Mouse (Mus musculus) embryonic stem cell, embryonic (primary cell): ENCODE data around the gene Slc9a7.

Experiments used
- CTCF ChIA-PET, 4 experiments: fragments of 300-600 bp in 2 of 4; fragments of 350-600 bp in 2 of 4; sonication (Branson Sonifier 250); formaldehyde crosslinking; loops; one replicate each; lab custom pipeline; 2022; ENCODE audit warnings: inconsistent platforms in 2 of 4; lab: Charles Lee
- POLR2A ChIA-PET, 4 experiments: fragments of 300-600 bp in 2 of 4; fragments of 350-600 bp in 2 of 4; sonication (Branson Sonifier 250); formaldehyde crosslinking; loops; one replicate each; lab custom pipeline; 2022; ENCODE audit warnings: antibody characterized with exemption in 4 of 4, inconsistent platforms in 1 of 4; lab: Charles Lee

The Slc9a7 gene

GRCm38 (mm10) chrX:20164984-20165383, 126.6 kb downstream of the Slc9a7 start:
- ChIA-PET CTCF (no interaction called here), POLR2A (no interaction called here)

- CTCF ChIA-PET, result interaction anchor here (0.5 to 2.1 kb wide), 7 partner anchors 129 to 658 kb away, joined by 3 to 31 read pairs (median 4); partner anchors contain the start of genes Rp2 (in 1 of the 4) and Slc9a7 (in 1 of the 4)
- POLR2A ChIA-PET, result no interaction called here
These were observed 129.3 kb downstream of the Slc9a7 start for GRCm38 (mm10) chrX:20162322-20162711.

- CTCF ChIA-PET, result interaction anchor here in 3 of 4 experiments (0.5 to 2.1 kb wide), 7 partner anchors 174 to 1009 kb away, joined by 3 to 31 read pairs (median 3); partner anchors contain the start of gene Rp2 (in 1 of the 3)
- POLR2A ChIA-PET, result no interaction called here
These were observed 129.8 kb downstream of the Slc9a7 start for GRCm38 (mm10) chrX:20161687-20162321.

- POLR2A ChIA-PET, result no interaction called here
- CTCF ChIA-PET, result no interaction called here
These were observed 131.3 kb downstream of the Slc9a7 start for GRCm38 (mm10) chrX:20160301-20160700.

GRCm38 (mm10) chrX:20157519-20157918, 134.1 kb downstream of the Slc9a7 start:
- ChIA-PET CTCF (interaction anchor here (0.5 to 1.0 kb wide), 6 partner anchors 9 to 939 kb away, joined by 3 to 8 read pairs (median 4); partner anchors contain the start of gene Cfp (in 1 of the 4)), POLR2A (interaction anchor here in 1 of 4 experiments (0.5 kb wide), 1 partner anchor 154 kb away, joined by 3 read pairs; no protein-coding TSS in a partner anchor)

GRCm38 (mm10) chrX:20129466-20129865, 162.1 kb downstream of the Slc9a7 start:
- CTCF ChIA-PET, result no interaction called here
- POLR2A ChIA-PET, result no interaction called here

- POLR2A ChIA-PET, result no interaction called here
- CTCF ChIA-PET, result no interaction called here
These were observed 162.7 kb downstream of the Slc9a7 start for GRCm38 (mm10) chrX:20128951-20129350.

- ChIA-PET CTCF (interaction anchor here in 1 of 4 experiments (0.6 kb wide), 1 partner anchor 663 kb away, joined by 3 read pairs; no protein-coding TSS in a partner anchor), POLR2A (no interaction called here)
These were observed 166.1 kb downstream of the Slc9a7 start for GRCm38 (mm10) chrX:20125481-20125880.

- POLR2A ChIA-PET, result no interaction called here
- CTCF ChIA-PET, result no interaction called here
These were observed 173.9 kb downstream of the Slc9a7 start for GRCm38 (mm10) chrX:20117717-20118116.

- POLR2A ChIA-PET, result no interaction called here
- CTCF ChIA-PET, result no interaction called here
These were observed 221.4 kb downstream of the Slc9a7 start for GRCm38 (mm10) chrX:20070196-20070595.

- CTCF ChIA-PET, result interaction anchor here in 1 of 4 experiments (0.6 kb wide), 1 partner anchor 775 kb away, joined by 4 read pairs; no protein-coding TSS in a partner anchor
- POLR2A ChIA-PET, result interaction anchor here in 1 of 4 experiments (0.6 kb wide), 1 partner anchor 890 kb away, joined by 4 read pairs; no protein-coding TSS in a partner anchor
These were observed 225.0 kb downstream of the Slc9a7 start for GRCm38 (mm10) chrX:20066636-20067035.

GRCm38 (mm10) chrX:20061764-20062480, 229.7 kb downstream of the Slc9a7 start:
- ChIA-PET CTCF (no interaction called here), POLR2A (no interaction called here)

- POLR2A ChIA-PET, result no interaction called here
- CTCF ChIA-PET, result no interaction called here
These were observed 230.8 kb downstream of the Slc9a7 start for GRCm38 (mm10) chrX:20060769-20061315.

GRCm38 (mm10) chrX:20060096-20060768, 231.4 kb downstream of the Slc9a7 start:
- POLR2A ChIA-PET, result no interaction called here
- CTCF ChIA-PET, result no interaction called here

GRCm38 (mm10) chrX:20059381-20059971, 232.1 kb downstream of the Slc9a7 start, which contains the start of gene Chst7:
Gene Chst7, plus strand, starts transcription at chrX:20059560.
- ChIA-PET POLR2A (interaction anchor here in 2 of 4 experiments (0.5 to 0.9 kb wide), 2 partner anchors 48 to 233 kb away, joined by 3 to 4 read pairs; partner anchors contain the start of gene Slc9a7 (in 1 of the 2)), CTCF (interaction anchor here in 1 of 4 experiments (1.3 kb wide), 1 partner anchor 822 kb away, joined by 3 read pairs; no protein-coding TSS in a partner anchor)
